Mouse (Mus musculus) liver, postnatal 0 days (tissue): ENCODE results near the gene Khdrbs1. TPM values are rescaled to one million over a fixed set of nuclear protein-coding genes. Genes with fewer than 3 reads are reported as not detected.

Experiments
- ATAC-seq: fragments of 200-750 bp; cut with Nextera tagmentation; 2 replicates; pipeline ENCODE4 v1.8.0; 2017; ENCODE audit warnings: mild to moderate bottlenecking, moderate library complexity
- DNase-seq: peaks from one replicate; pipeline ENCODE4 v3.0.0-alpha.2; 2016
- H3K27ac ChIP-seq: fragments of 300-500 bp; sonication (generic); 2 replicates; pipeline ENCODE4 v1.5.1; 2014; ENCODE audit warnings: antibody characterized with exemption, moderate library complexity, mild to moderate bottlenecking, low read depth
- H3K27me3 ChIP-seq: fragments of 300-500 bp; sonication (generic); 2 replicates; pipeline ENCODE4 v1.6.1; 2014; ENCODE audit warnings: low read length, control low read depth, mixed read lengths; ENCODE audit not compliant: insufficient read depth
- H3K36me3 ChIP-seq: fragments of 300-500 bp; sonication (generic); replicated peaks from 2 replicates; pipeline ENCODE4 v1.6.1; 2014; ENCODE audit warnings: mild to moderate bottlenecking, control low read depth, low read length, moderate library complexity, mixed read lengths; ENCODE audit not compliant: insufficient read depth
- H3K4me1 ChIP-seq: fragments of 300-500 bp; sonication (generic); 2 replicates; pipeline ENCODE4 v1.6.1; 2014; ENCODE audit warnings: antibody characterized with exemption, mild to moderate bottlenecking, control low read depth; ENCODE audit not compliant: insufficient read depth
- H3K4me2 ChIP-seq: fragments of 300-500 bp; sonication (generic); 2 replicates; pipeline ENCODE4 v1.6.1; 2014; ENCODE audit warnings: low read depth, mild to moderate bottlenecking, low read length, moderate library complexity, mixed read lengths
- H3K4me3 ChIP-seq: fragments of 300-500 bp; sonication (generic); 2 replicates; pipeline ENCODE4 v1.5.1; 2014; ENCODE audit warnings: low read depth, low read length
- H3K9ac ChIP-seq: fragments of 300-500 bp; sonication (generic); replicated peaks from 2 replicates; pipeline ENCODE4 v1.6.1; 2014; ENCODE audit warnings: mild to moderate bottlenecking, moderate library complexity
- H3K9me3 ChIP-seq: fragments of 300-500 bp; sonication (generic); 2 replicates; pipeline ENCODE4 v1.6.1; 2016; ENCODE audit warnings: mild to moderate bottlenecking, control low read depth, low read length, mixed read lengths
- CTCF ChIP-seq: sonication (generic); IDR thresholded peaks from 2 replicates; pipeline ENCODE4 v1.5.1; 2016; ENCODE audit warnings: antibody characterized with exemption, low read depth
- EP300 ChIP-seq: IDR thresholded peaks from 2 replicates; pipeline ENCODE4 v1.6.1; 2016; ENCODE audit warnings: antibody characterized with exemption, low read depth, mild to moderate bottlenecking
- WGBS: fragments of 180-500 bp; shearing (Covaris S2); extraction: QIAGEN DNeasy Blood & Tissue Kit; methylation state at CpG from one replicate; pipeline ENCODE4 v1.1.7; 2014; ENCODE audit not compliant: insufficient replicate concordance; 5-methylcytosine and 5-hydroxymethylcytosine counted together
- microRNA-seq: library from miRNA; unstranded; fragments of <30 nt; microRNA quantifications from one replicate; pipeline ENCODE4, GENCODE M21; 2016
- polyA plus RNA-seq: library from polyadenylated mRNA; unstranded; fragments of >200 nt; fragmentation: Nextera tagmentation; extraction: Ambion mirVana; gene quantifications from 2 replicates; pipeline ENCODE4 v1.2.1, GENCODE M21; 2015

Khdrbs1 gene
- polyA plus RNA-seq, 1 experiment from 2014 or later, result 19.6 TPM

GRCm38 (mm10) chr4:129672083-129672877 lies 69.8 kb downstream of the Khdrbs1 start, which contains the start of gene Kpna6:
Gene Kpna6, minus strand, starts transcription at chr4:129672767.
- no peaks in the 10 kb centered on the region for H3K27me3 ChIP-seq
- H3K36me3 ChIP-seq, result no peaks in the 10 kb centered on the region; the same call in 1 of the 2 replicates
- H3K4me2 ChIP-seq, result peak within 1 kb of the TSS; percentile 89
- no peak for TF ChIP-seq CTCF
- no peak for TF ChIP-seq EP300
- H3K9ac ChIP-seq, result peak within 1 kb of the TSS; percentile 96
- peak within 1 kb of the TSS; percentile 96 for H3K27ac ChIP-seq
- no peaks in the 10 kb centered on the region for H3K9me3 ChIP-seq
- peaks cover 12% of the 10 kb centered on the region for H3K4me1 ChIP-seq
- H3K4me3 ChIP-seq, result peak within 1 kb of the TSS; percentile 89
- ATAC-seq (peak; percentile 94), DNase-seq (peak; percentile 89)
- WGBS, result 2% methylated on average over 65 of the region's 65 CpGs

GRCm38 (mm10) chr4:129671491-129672082 lies 70.5 kb downstream of the Khdrbs1 start:
- Histone ChIP-seq H3K9ac (peak overlapping the region; percentile 96), H3K9me3 (no peaks in the 10 kb centered on the region), H3K27ac (peak overlapping the region; percentile 96), H3K36me3 (no peaks in the 10 kb centered on the region), H3K4me2 (peak overlapping the region; percentile 89), H3K4me3 (peak overlapping the region; percentile 89), H3K4me1 (peaks cover 12% of the 10 kb centered on the region), H3K27me3 (no peaks in the 10 kb centered on the region)
- WGBS, result 7% methylated on average over 12 of the region's 12 CpGs
- ATAC-seq, result peak; percentile 48
- peak; percentile 65 for DNase-seq
- 0 out of 2 replicates have a peak, but pooled peaks have one; percentile 21 for TF ChIP-seq EP300
- TF ChIP-seq CTCF, result peak; percentile 91

GRCm38 (mm10) chr4:129662255-129662813 lies 79.8 kb downstream of the Khdrbs1 start:
- Histone ChIP-seq H3K4me3 (no peak overlapping the region), H3K9ac (no peak overlapping the region), H3K36me3 (peaks cover 40% of the 10 kb centered on the region), H3K27ac (no peak overlapping the region), H3K4me1 (no peaks in the 10 kb centered on the region), H3K4me2 (no peak overlapping the region), H3K9me3 (no peaks in the 10 kb centered on the region), H3K27me3 (no peaks in the 10 kb centered on the region)
- ATAC-seq (no peak), DNase-seq (no peak)
- WGBS, result 87% methylated on average over 3 of the region's 3 CpGs
- TF ChIP-seq CTCF (no peak), EP300 (no peak)

- Histone ChIP-seq H3K27me3 (no peaks in the 10 kb centered on the region), H3K9ac (no peak overlapping the region), H3K4me1 (no peaks in the 10 kb centered on the region), H3K4me3 (no peak overlapping the region), H3K27ac (no peak overlapping the region), H3K9me3 (no peaks in the 10 kb centered on the region), H3K4me2 (no peak overlapping the region), H3K36me3 (peaks cover 46% of the 10 kb centered on the region)
- WGBS, result 85% methylated on average over 3 of the region's 3 CpGs
- DNase-seq, result no peak
- no peak for TF ChIP-seq CTCF
- TF ChIP-seq EP300, result no peak
- ATAC-seq, result no peak
These were observed 80.5 kb downstream of the Khdrbs1 start for GRCm38 (mm10) chr4:129661584-129661983.

GRCm38 (mm10) chr4:129654770-129655169 lies 87.3 kb downstream of the Khdrbs1 start:
- Histone ChIP-seq H3K27ac (no peak overlapping the region), H3K4me1 (no peaks in the 10 kb centered on the region), H3K4me2 (no peak overlapping the region), H3K4me3 (no peak overlapping the region), H3K36me3 (peaks cover 73% of the 10 kb centered on the region), H3K27me3 (no peaks in the 10 kb centered on the region), H3K9me3 (no peaks in the 10 kb centered on the region), H3K9ac (no peak overlapping the region)
- DNase-seq, result no peak
- no peak for ATAC-seq
- WGBS, result 88% methylated on average over 14 of the region's 14 CpGs
- no peak for TF ChIP-seq CTCF
- TF ChIP-seq EP300, result no peak

Small RNAs within 50 kb of the gene (microRNA-seq; reads per million reads assigned to microRNA genes)
- gene Gm28017 (not detected), gene Mir7016 (not detected)

Other genes with a start within 250 kb of the Khdrbs1 start
- gene Marcksl1, start 228.7 kb downstream of the Khdrbs1 start, polyA plus RNA-seq, result 42.7 and 46.9 TPM in 2 replicates
- 54.9 and 59.0 TPM in 2 replicates for gene Hdac1, start 199.6 kb downstream of the Khdrbs1 start, polyA plus RNA-seq
- 3.3 and 3.4 TPM in 2 replicates for gene Lck, start 168.7 kb downstream of the Khdrbs1 start, polyA plus RNA-seq
- 13.1 and 15.0 TPM in 2 replicates for gene Fam167b, start 163.8 kb downstream of the Khdrbs1 start, polyA plus RNA-seq
- 119 and 125 TPM in 2 replicates for gene Eif3i, start 141.7 kb downstream of the Khdrbs1 start, polyA plus RNA-seq
- gene Tmem234, start 141.6 kb downstream of the Khdrbs1 start, polyA plus RNA-seq, result 81.7 and 93.9 TPM in 2 replicates
- gene Dcdc2b, start 128.0 kb downstream of the Khdrbs1 start, polyA plus RNA-seq, result 0.54 and 0.71 TPM in 2 replicates
- 5.2 and 8.2 TPM in 2 replicates for gene Iqcc, start 123.2 kb downstream of the Khdrbs1 start, polyA plus RNA-seq
- gene Ccdc28b, start 118.4 kb downstream of the Khdrbs1 start, polyA plus RNA-seq, result 13.1 and 15.7 TPM in 2 replicates
- gene Txlna, start 101.2 kb downstream of the Khdrbs1 start, polyA plus RNA-seq, result 12.5 and 14.0 TPM in 2 replicates
- gene Kpna6, start 69.5 kb downstream of the Khdrbs1 start, polyA plus RNA-seq, result 3.3 and 3.7 TPM in 2 replicates
- 2.2 and 2.3 TPM in 2 replicates for gene Tmem39b, start 45.5 kb downstream of the Khdrbs1 start, polyA plus RNA-seq
- gene Ptp4a2, start 68.9 kb upstream of the Khdrbs1 start, polyA plus RNA-seq, result 198 and 205 TPM in 2 replicates
- gene Spocd1, start 186.9 kb upstream of the Khdrbs1 start, polyA plus RNA-seq, result not detected in 2 replicates
- not detected in 2 replicates for gene Adgrb2, start 242.6 kb upstream of the Khdrbs1 start, polyA plus RNA-seq